Mouse (Mus musculus): ENCODE measurements around the gene Epas1. TPM values are rescaled to one million over a fixed set of nuclear protein-coding genes. Genes with fewer than 3 reads are reported as not detected.

Gene Epas1
- polyA plus RNA-seq, 1 experiment from 2014 or later, result 7.2 TPM

DNA sequence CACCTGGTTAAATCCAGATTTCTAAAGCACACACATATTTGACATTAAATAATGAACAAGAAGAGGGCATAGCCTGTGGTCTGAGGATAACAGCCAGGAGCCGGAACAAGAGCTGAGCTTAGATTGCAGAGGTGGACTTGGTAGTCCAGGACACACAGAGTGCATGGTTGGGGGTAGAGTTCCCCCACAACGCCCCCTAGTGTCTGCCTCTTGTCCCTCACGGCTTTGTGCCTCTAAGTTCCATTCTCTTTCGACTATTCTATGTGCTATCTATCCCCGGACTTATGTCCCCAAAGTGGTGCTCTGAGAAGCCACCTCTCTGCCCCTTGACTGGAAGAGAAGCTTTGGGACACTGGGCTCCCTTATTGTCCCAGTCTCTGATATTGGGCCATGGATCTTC is 50.2 kb downstream of the Epas1 start:
- 69% methylated on average over 5 of the region's 5 CpGs for WGBS

DNA sequence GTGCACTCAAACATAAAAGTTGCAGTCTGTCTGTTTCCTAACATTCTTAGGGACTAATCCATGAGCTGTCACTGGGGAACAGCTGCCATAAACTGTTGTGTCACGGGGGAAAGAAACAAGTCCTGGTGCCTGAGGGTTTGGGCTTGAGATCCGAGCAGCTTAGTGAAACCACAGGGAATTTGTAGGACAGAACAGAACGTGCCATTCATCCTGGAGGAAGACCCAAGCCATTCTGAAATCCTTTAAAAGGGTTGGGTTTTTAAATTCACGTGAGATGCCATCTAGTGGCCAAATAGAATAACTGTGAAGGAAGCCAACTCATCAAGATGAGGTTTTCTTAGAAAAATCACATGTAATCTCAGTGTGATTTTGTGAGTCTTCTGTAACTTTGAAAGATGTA is 58.5 kb downstream of the Epas1 start:
- no peak overlapping the region for H3K4me3 ChIP-seq
- peaks cover 6% of the 10 kb centered on the region; the same call in 1 of the 2 replicates for H3K27me3 ChIP-seq (replicated peaks)
- H3K36me3 ChIP-seq, result peaks cover 5% of the 10 kb centered on the region
- H3K27ac ChIP-seq (ENCODE audit: poor library complexity, severe bottlenecking), result no peak overlapping the region
- H3K9ac ChIP-seq, result no peak overlapping the region
- H3K9me3 ChIP-seq (replicated peaks), result no peaks in the 10 kb centered on the region
- WGBS, result 6% methylated on average over 4 of the region's 4 CpGs
- H3K4me2 ChIP-seq, result no peak overlapping the region
- ATAC-seq (ENCODE audit: insufficient number of reproducible peaks, low FRiP score), result no peak; the same call in 1 of the 2 replicates
- H3K4me1 ChIP-seq (replicated peaks), result peaks cover 12% of the 10 kb centered on the region; the same call in 1 of the 2 replicates

More for the DNA sequence above, 50.2 kb downstream of the Epas1 start:
- peaks cover 10% of the 10 kb centered on the region for H3K36me3 ChIP-seq
- no peak overlapping the region for H3K27ac ChIP-seq (ENCODE audit: poor library complexity, severe bottlenecking)
- no peak overlapping the region for H3K4me2 ChIP-seq
- H3K9me3 ChIP-seq (replicated peaks), result no peaks in the 10 kb centered on the region
- ATAC-seq (ENCODE audit: insufficient number of reproducible peaks, low FRiP score), result no peak
- H3K4me3 ChIP-seq, result no peak overlapping the region
- no peak overlapping the region for H3K9ac ChIP-seq
- H3K4me1 ChIP-seq (replicated peaks), result peaks cover 28% of the 10 kb centered on the region
- no peaks in the 10 kb centered on the region for H3K27me3 ChIP-seq (replicated peaks)

DNA sequence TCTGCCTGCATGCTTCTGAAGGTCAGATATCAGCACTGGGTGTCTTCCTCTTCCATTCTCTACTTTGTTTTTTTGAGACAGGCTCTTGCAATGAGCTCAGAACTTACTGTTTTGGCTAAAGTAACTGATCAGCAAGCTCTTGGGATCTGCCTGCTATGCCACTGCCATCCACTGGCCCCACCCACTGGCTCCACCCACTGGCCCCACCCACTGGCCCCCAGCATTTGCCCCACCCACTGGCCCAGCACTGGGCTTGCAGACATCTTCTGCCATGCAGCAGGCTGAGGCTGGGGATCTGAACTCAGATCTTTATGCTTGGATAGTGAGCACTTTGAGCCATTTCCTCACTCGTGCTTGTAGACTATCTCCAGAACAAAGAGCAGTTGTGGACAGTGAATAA is 60.8 kb downstream of the Epas1 start:
- H3K4me3 ChIP-seq, result no peak overlapping the region
- no peak overlapping the region for H3K9ac ChIP-seq
- 0 out of 2 replicates have a peak overlapping the region, but pooled peaks have one; percentile 16 for H3K27ac ChIP-seq (ENCODE audit: poor library complexity, severe bottlenecking)
- peaks cover 5% of the 10 kb centered on the region for H3K36me3 ChIP-seq
- no peaks in the 10 kb centered on the region for H3K9me3 ChIP-seq (replicated peaks)
- peaks cover 12% of the 10 kb centered on the region; the same call in 1 of the 2 replicates for H3K4me1 ChIP-seq (replicated peaks)
- ATAC-seq (ENCODE audit: insufficient number of reproducible peaks, low FRiP score), result 0 out of 2 replicates have a peak, but pooled peaks have one; percentile 41
- WGBS, result 34% methylated on average over 1 of the region's 1 CpGs
- peaks cover 6% of the 10 kb centered on the region; the same call in 1 of the 2 replicates for H3K27me3 ChIP-seq (replicated peaks)
- H3K4me2 ChIP-seq, result no peak overlapping the region

DNA sequence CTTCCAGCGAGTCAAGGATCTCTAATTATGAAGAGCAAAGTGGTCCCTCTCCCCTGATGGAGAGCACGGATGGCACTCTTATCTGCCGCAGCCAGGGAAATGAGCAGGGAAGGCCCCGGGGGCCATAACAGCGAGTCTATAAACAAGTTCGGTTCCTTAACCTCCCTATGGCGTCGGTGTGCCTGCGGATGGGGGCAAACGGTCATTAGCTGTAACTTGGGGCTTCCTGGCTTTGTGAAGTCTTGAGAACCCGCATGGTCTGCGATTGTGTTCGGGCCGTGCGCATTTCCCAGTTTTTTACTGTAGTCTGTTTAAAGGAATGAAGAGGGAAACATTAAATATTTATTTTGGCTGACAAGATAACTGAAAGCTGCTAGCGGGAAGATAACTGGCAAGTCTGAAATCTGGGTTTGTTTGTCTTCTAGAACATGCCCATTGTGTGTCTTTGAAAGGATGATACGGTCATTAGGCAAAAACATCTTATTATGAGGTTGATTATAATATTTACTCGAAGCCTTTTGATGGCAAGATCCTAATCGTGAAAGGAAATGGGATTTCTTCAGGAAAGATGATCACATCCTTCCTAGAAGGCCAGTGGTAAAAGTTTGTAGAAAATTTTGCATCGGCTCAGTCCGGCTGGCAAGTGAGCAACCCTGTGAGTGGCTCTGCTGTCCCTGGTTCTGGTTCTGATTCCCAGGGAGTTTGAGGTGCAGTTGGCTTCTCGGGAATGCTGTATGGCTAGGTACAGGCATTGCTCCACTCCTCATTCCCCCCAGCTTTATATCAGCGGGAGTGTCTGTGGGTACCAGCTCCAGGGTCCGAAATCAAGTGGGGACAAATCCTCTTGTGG is 61.7 kb downstream of the Epas1 start:
- Histone ChIP-seq H3K9ac (no peak overlapping the region), H3K4me3 (no peak overlapping the region), H3K9me3 (replicated peaks) (no peaks in the 10 kb centered on the region), H3K4me2 (no peak overlapping the region), H3K27ac (ENCODE audit: poor library complexity, severe bottlenecking) (0 out of 2 replicates have a peak overlapping the region, but pooled peaks have one; percentile 31), H3K4me1 (replicated peaks) (peaks cover 15% of the 10 kb centered on the region; the same call in 1 of the 2 replicates), H3K27me3 (replicated peaks) (peaks cover under 1% of the 10 kb centered on the region; the same call in 1 of the 2 replicates), H3K36me3 (peaks cover under 1% of the 10 kb centered on the region)
- WGBS, result 63% methylated on average over 24 of the region's 24 CpGs
- ATAC-seq (ENCODE audit: insufficient number of reproducible peaks, low FRiP score), result peak; percentile 39; the same call in 1 of the 2 replicates

DNA sequence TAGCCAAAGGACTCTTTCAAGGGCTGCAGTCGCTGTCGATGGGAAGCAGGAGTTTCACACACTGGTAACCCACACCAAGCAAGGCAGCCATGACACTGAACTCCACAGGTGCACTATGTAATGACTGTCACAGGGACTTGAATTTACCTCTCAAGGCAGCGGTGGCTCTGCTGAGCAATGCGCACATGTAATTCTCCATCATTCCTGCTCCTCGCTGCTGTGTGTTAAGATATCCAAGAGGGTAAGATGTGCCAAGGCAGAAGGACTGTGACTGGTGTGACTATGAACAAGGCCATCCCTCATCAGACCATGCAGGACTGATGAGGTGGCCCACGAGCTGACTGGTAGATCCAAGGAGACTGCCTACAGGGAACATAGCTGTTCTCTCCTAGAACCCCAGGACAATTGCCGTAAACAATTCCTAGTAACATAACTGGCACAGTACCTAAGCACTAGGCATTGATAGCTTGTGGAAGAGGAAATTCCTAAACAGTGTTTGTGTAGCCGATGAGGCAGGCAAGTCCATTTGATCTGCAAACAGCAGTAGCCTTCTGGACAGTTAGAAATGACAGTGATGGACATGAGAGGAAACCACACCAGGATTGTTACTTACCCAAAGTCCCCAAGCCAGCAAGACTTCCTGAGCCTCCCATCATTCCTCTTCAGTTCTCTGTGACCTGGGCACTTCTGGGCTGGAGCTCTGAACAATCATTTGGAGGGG is 68.7 kb downstream of the Epas1 start:
- no peak overlapping the region for H3K27ac ChIP-seq (ENCODE audit: poor library complexity, severe bottlenecking)
- no peak for ATAC-seq (ENCODE audit: insufficient number of reproducible peaks, low FRiP score)
- no peak overlapping the region for H3K9ac ChIP-seq
- H3K36me3 ChIP-seq, result 0 out of 2 replicates have a peak, but pooled peaks cover 5% of the 10 kb centered on the region
- H3K4me3 ChIP-seq, result no peak overlapping the region
- H3K4me1 ChIP-seq (replicated peaks), result peaks cover 9% of the 10 kb centered on the region; the same call in 1 of the 2 replicates
- no peak overlapping the region for H3K4me2 ChIP-seq
- H3K9me3 ChIP-seq (replicated peaks), result no peaks in the 10 kb centered on the region
- 85% methylated on average over 8 of the region's 8 CpGs for WGBS
- H3K27me3 ChIP-seq (replicated peaks), result no peaks in the 10 kb centered on the region

DNA sequence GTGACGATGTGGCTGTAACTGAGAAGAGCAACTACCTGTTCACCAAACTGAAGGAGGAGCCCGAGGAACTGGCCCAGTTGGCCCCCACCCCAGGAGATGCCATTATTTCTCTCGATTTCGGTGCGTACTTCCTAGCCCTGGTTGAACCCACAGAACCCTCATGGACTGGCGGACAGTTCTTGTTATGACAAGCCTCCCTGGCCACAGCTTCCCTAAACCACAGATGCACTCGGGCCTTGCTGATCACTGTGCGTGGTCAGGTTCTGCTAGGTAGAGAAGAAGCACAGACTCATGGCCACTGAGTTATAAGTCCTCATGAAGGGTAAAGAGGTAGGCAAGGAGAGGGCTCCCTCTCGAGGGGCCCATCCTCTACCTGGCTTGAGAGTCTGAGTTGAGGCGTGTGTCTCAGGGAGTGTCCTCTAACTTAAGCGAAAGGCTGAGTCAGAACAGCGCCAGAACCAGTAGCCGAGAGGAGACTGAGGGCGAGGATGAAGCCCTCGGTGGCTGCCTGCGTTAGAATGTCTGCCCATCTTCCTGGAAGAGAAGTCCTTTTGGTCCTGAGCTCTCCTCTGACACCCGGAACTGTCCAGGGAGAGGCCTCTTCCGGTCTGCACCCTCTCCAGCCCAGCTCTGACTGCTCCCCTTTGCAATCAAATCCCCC is 71.1 kb downstream of the Epas1 start:
- Histone ChIP-seq H3K9ac (no peak overlapping the region), H3K4me1 (replicated peaks) (peaks cover 9% of the 10 kb centered on the region; the same call in 1 of the 2 replicates), H3K4me3 (no peak overlapping the region), H3K27me3 (replicated peaks) (no peaks in the 10 kb centered on the region), H3K36me3 (peaks cover 21% of the 10 kb centered on the region), H3K27ac (ENCODE audit: poor library complexity, severe bottlenecking) (no peak overlapping the region), H3K9me3 (replicated peaks) (no peaks in the 10 kb centered on the region), H3K4me2 (no peak overlapping the region)
- ATAC-seq (ENCODE audit: insufficient number of reproducible peaks, low FRiP score), result no peak
- 76% methylated on average over 18 of the region's 18 CpGs for WGBS

DNA sequence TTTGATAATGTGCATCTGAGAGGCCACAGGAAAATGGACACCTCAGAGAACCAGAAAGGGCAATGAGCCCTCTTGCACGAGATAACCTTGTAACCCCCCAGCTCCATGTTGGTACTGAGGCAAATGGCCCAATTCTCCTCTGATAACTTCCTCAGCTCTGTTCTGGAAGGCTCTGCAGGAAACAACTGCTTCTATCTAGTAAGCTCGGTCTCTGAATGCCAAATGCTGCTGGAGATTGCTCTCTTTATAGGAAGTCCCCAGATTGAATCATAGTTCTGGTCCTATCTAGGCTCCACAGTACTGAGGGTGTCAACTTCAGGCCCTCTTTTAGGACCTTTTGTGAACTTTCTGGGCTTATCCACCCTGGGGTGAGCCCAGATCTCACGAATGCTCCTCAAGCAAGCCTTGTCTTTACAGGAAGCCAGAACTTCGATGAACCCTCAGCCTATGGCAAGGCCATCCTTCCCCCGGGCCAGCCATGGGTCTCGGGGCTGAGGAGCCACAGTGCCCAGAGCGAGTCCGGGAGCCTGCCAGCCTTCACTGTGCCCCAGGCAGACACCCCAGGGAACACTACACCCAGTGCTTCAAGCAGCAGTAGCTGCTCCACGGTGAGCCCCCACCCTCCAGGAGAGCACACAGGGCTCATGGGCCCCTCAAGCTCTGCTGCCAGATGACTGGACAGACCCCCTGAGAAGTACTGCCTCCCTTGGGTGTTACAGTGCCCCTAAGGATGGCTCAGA is 71.8 kb downstream of the Epas1 start:
- Histone ChIP-seq H3K9me3 (replicated peaks) (no peaks in the 10 kb centered on the region), H3K4me1 (replicated peaks) (peaks cover 6% of the 10 kb centered on the region; the same call in 1 of the 2 replicates), H3K27me3 (replicated peaks) (no peaks in the 10 kb centered on the region), H3K9ac (no peak overlapping the region), H3K4me2 (no peak overlapping the region), H3K4me3 (no peak overlapping the region), H3K27ac (ENCODE audit: poor library complexity, severe bottlenecking) (no peak overlapping the region), H3K36me3 (peaks cover 21% of the 10 kb centered on the region)
- 69% methylated on average over 9 of the region's 9 CpGs for WGBS
- no peak for ATAC-seq (ENCODE audit: insufficient number of reproducible peaks, low FRiP score)

DNA sequence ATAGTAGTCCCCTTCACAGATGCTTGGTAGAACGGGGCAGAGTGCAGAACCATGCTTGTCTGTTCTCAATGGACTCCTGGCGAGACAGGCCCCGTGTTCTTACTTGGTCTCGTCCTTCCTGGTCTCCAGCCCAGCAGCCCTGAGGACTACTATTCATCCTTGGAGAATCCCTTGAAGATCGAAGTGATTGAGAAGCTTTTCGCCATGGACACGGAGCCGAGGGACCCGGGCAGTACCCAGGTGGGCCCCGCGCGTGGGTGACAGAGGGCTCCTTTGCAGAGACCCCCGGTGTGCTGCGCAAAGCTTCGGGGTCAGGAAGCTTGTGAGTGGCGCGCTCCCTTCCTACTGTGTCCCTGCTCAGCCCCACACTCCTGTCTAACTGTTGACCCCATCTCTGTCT is 72.9 kb downstream of the Epas1 start:
- H3K4me3 ChIP-seq, result no peak overlapping the region
- H3K36me3 ChIP-seq, result peaks cover 24% of the 10 kb centered on the region
- H3K9ac ChIP-seq, result no peak overlapping the region
- no peak for ATAC-seq (ENCODE audit: insufficient number of reproducible peaks, low FRiP score)
- H3K9me3 ChIP-seq (replicated peaks), result no peaks in the 10 kb centered on the region
- no peaks in the 10 kb centered on the region for H3K27me3 ChIP-seq (replicated peaks)
- H3K4me2 ChIP-seq, result no peak overlapping the region
- H3K27ac ChIP-seq (ENCODE audit: poor library complexity, severe bottlenecking), result no peak overlapping the region
- no peaks in the 10 kb centered on the region for H3K4me1 ChIP-seq (replicated peaks)
- 87% methylated on average over 17 of the region's 17 CpGs for WGBS

DNA sequence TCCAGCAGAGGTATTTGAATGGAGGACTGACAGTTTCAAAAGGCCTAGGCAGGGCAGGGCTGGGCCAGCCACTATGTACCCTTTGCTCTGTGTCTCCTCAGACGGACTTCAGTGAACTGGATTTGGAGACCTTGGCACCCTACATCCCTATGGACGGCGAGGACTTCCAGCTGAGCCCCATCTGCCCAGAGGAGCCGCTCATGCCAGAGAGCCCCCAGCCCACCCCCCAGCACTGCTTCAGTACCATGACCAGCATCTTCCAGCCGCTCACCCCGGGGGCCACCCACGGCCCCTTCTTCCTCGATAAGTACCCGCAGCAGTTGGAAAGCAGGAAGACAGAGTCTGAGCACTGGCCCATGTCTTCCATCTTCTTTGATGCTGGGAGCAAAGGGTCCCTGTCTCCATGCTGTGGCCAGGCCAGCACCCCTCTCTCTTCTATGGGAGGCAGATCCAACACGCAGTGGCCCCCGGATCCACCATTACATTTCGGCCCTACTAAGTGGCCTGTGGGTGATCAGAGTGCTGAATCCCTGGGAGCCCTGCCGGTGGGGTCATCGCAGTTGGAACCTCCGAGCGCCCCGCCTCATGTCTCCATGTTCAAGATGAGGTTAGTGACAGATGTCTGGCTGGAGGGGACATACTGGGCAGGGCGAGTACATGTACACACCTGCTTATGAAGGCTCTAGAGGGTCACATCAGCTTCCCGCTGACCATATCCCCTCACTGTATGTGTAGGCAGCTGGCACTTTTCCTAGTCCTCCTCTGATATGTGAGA is 74.1 kb downstream of the Epas1 start:
- no peak for ATAC-seq (ENCODE audit: insufficient number of reproducible peaks, low FRiP score)

DNA sequence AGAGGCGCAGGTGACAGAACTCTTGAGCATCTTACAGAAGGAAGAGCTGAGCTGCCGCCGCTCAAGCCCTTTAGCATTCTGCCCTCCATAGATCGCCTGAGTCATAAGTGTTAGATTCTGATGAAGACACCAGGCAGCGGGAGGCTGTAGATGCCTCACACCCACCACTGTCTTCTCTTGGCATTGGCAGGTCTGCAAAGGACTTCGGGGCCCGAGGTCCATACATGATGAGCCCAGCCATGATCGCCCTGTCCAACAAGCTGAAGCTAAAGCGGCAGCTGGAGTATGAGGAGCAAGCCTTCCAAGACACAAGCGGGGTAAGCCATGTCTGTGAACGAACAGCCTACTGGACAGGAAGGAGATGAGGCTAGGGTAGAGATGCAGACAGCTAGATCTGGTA is 75.0 kb downstream of the Epas1 start:
- no peak overlapping the region for H3K4me3 ChIP-seq
- H3K27me3 ChIP-seq (replicated peaks), result no peaks in the 10 kb centered on the region
- no peaks in the 10 kb centered on the region for H3K9me3 ChIP-seq (replicated peaks)
- no peak for ATAC-seq (ENCODE audit: insufficient number of reproducible peaks, low FRiP score)
- H3K4me2 ChIP-seq, result no peak overlapping the region
- whole genome bisulfite sequencing, result 88% methylated on average over 11 of the region's 11 CpGs
- H3K36me3 ChIP-seq, result peaks cover 24% of the 10 kb centered on the region
- H3K9ac ChIP-seq, result no peak overlapping the region
- no peak overlapping the region for H3K27ac ChIP-seq (ENCODE audit: poor library complexity, severe bottlenecking)
- H3K4me1 ChIP-seq (replicated peaks), result no peaks in the 10 kb centered on the region

More for the DNA sequence above, 74.1 kb downstream of the Epas1 start:
- no peak overlapping the region for H3K27ac ChIP-seq (ENCODE audit: poor library complexity, severe bottlenecking)
- no peaks in the 10 kb centered on the region for H3K4me1 ChIP-seq (replicated peaks)
- no peak overlapping the region for H3K9ac ChIP-seq
- H3K4me3 ChIP-seq, result no peak overlapping the region
- peaks cover 24% of the 10 kb centered on the region for H3K36me3 ChIP-seq
- H3K27me3 ChIP-seq (replicated peaks), result no peaks in the 10 kb centered on the region
- no peaks in the 10 kb centered on the region for H3K9me3 ChIP-seq (replicated peaks)
- WGBS, result 86% methylated on average over 19 of the region's 19 CpGs
- no peak overlapping the region for H3K4me2 ChIP-seq

Data from heart, embryonic 12.5 days (tissue).